Mouse (Mus musculus): ENCODE data around the gene Dip2b. TPM values are rescaled to one million over a fixed set of nuclear protein-coding genes. Genes with fewer than 3 reads are reported as not detected.
A peak's percentile ranks its signal among the peaks of the same experiment; 100 is the strongest.

The Dip2b gene
- polyA plus RNA-seq, 1 experiment from 2014 or later = 2.4 TPM

DNA sequence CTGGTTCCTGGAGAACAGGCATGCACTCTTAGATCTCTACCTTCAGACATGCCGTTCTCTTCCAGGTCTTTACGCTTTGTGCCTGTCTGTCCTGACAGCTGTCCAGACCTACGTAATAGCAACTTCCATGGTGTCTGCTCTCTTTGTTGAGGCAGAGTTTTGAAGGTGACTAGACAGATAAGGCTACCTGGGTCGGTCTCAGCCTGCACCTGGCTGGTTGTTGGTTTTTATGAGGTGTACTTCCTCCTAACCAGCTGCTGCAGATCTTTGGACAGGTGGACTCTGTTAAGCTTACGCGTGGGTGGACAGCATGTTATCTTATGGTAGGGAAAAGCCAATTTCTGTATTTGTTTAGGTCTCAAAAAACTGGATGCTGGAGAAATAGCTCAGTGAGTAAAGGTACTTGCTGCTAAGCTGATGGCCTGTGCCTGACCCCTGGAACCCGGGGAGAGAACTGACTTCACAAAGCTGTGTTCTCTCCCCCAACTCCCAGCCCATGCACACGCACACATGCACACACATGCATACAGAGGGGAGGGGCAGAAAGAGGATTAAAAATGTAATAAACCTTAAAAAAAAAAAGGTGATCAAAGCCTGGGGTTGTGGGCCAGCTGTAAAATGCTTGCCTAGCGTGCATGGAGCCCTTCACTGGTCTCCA is 74.0 kb downstream of the Dip2b start:
- 57% methylated on average over 9 of the region's 9 CpGs for WGBS (ENCODE audit: insufficient replicate concordance)
- Histone ChIP-seq H3K4me3 (replicated peaks) (no peak overlapping the region), H3K9me3 (replicated peaks) (no peaks in the 10 kb centered on the region), H3K4me2 (peak overlapping the region; percentile 10; the same call in 1 of the 2 replicates), H3K9ac (no peak overlapping the region), H3K27me3 (no peaks in the 10 kb centered on the region), H3K4me1 (replicated peaks) (peaks cover 36% of the 10 kb centered on the region), H3K27ac (replicated peaks) (peak overlapping the region; percentile 74), H3K36me3 (replicated peaks) (no peaks in the 10 kb centered on the region)
- peak; percentile 71 for ATAC-seq (ENCODE audit: insufficient read depth)

DNA sequence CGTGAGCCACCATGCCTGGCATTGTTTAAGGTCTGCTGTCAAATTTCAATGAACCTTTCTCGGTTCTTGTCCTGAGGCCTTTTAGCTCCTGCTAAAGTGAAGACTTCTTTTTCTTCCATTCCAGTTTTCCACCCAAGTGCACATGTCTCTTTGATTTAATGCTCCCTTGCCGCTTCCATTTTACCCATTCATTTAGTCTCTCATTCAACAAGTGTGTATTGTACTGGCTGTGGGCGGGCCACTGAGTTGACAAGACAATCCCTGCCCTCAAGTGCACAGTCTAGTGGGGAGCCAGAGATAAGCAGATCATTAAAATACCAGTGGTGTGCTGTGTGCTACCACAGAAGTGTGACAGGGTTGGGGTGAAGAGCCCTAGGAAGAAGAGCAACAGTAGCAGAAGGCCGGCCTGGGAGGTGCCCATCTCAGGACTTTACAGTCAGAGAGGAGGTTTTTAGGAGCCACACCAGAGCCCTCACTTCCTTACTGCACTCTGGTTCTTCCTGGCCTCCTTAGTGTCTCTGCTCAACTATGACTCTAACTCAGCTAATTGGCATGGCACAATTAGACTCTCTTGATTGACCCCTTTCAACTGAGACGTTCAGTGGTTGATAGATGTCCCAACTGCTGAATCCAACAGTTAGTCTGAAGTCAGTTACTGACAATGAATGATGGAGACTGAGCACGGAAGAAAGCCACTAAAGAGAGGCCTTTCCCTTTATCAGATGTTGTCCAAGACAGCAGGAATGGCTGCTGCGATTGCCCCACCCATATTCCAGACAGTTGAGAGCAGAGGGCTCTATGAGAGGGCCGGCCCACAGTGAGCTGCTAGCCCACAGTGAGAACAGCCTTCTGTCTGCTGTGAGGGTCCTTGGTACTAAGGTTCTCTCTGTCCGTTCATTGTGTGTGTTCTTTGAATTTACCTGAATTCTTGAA is 75.1 kb downstream of the Dip2b start:
- Histone ChIP-seq H3K4me2 (no peak overlapping the region), H3K27ac (replicated peaks) (peak overlapping the region; percentile 74), H3K9me3 (replicated peaks) (no peaks in the 10 kb centered on the region), H3K9ac (no peak overlapping the region), H3K4me1 (replicated peaks) (peaks cover 31% of the 10 kb centered on the region), H3K36me3 (replicated peaks) (no peaks in the 10 kb centered on the region), H3K27me3 (no peaks in the 10 kb centered on the region), H3K4me3 (replicated peaks) (no peak overlapping the region)
- 37% methylated on average over 10 of the region's 10 CpGs for WGBS (ENCODE audit: insufficient replicate concordance)
- peak; percentile 57 for ATAC-seq (ENCODE audit: insufficient read depth)

DNA sequence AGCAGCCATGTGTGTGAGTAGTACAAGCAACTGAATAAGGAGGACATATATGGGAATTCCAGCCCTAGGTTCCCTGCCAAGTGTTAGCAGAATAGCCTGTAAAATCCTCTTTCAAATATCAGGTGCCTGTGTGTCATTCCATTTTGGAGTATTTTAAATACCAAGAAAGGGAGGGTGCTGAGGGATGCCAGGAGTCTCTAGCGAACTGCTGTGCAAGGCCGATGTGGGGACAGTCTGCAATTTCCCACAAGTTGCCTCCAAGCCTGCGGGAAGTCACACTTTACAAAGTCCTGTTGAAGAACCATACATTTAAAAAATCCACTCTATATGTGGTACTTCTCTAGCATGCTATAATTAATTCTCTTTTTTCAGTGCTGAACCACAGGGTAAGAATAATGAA is 77.0 kb downstream of the Dip2b start:
- no peak overlapping the region for H3K27ac ChIP-seq (replicated peaks)
- H3K9ac ChIP-seq = no peak overlapping the region
- H3K27me3 ChIP-seq = no peaks in the 10 kb centered on the region
- no peaks in the 10 kb centered on the region for H3K36me3 ChIP-seq (replicated peaks)
- no peak overlapping the region for H3K4me2 ChIP-seq
- peaks cover 27% of the 10 kb centered on the region for H3K4me1 ChIP-seq (replicated peaks)
- 81% methylated on average over 3 of the region's 3 CpGs for WGBS (ENCODE audit: insufficient replicate concordance)
- ATAC-seq (ENCODE audit: insufficient read depth) = no peak
- H3K4me3 ChIP-seq (replicated peaks) = no peak overlapping the region
- no peaks in the 10 kb centered on the region for H3K9me3 ChIP-seq (replicated peaks)

DNA sequence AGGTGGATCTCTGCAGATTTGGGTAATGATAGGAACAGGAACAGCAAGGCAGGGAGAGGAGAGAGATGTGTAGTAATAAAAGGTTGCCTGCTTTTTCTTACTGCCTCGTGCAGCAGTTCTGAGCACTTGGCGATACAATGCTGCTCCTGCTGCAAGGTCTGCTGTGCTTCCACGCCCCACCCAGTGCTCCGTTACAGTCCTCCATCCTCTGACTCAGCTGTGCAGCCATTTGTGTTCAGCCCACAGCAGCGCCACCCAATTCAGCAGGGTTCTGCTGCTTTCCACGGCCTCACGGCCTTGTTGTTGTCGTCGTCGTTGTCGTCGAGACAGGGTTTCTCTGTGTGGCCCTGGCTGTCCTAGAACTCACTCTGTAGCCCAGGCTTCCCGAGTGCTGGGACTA is 77.9 kb downstream of the Dip2b start:
- no peak overlapping the region for H3K4me3 ChIP-seq (replicated peaks)
- ATAC-seq (ENCODE audit: insufficient read depth) = no peak
- no peak overlapping the region for H3K27ac ChIP-seq (replicated peaks)
- WGBS (ENCODE audit: insufficient replicate concordance) = 79% methylated on average over 13 of the region's 13 CpGs
- H3K4me2 ChIP-seq = no peak overlapping the region
- H3K36me3 ChIP-seq (replicated peaks) = no peaks in the 10 kb centered on the region
- peaks cover 27% of the 10 kb centered on the region for H3K4me1 ChIP-seq (replicated peaks)
- H3K27me3 ChIP-seq = no peaks in the 10 kb centered on the region
- no peaks in the 10 kb centered on the region for H3K9me3 ChIP-seq (replicated peaks)
- H3K9ac ChIP-seq = no peak overlapping the region

DNA sequence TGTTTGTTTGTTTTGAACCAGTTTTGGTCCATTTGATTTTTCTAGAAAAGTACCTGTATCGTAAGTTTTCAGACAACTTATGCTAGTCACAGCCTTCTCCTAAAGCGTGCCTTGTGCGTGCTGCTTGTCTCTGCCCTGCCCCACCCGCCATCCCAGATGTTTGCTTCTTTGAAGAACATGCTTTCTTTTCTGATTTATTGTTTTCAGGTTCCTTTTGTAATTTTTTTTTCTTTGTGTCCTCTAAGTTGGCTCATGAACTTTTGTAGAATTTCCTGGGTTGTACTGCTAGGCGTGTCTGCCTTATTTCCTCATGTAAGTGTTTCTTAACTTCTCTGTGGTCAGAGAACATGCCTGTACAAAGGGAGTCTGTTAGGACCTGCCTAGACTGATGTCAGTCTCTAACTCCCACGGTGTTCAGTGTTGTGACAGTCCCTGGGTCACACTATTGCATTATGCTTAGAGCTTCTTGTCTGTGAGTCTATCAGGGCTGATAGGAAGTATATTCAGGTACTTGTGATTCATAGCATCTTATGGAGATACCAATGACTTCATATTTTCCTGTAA is 80.8 kb downstream of the Dip2b start:
- ATAC-seq (ENCODE audit: insufficient read depth) = no peak

DNA sequence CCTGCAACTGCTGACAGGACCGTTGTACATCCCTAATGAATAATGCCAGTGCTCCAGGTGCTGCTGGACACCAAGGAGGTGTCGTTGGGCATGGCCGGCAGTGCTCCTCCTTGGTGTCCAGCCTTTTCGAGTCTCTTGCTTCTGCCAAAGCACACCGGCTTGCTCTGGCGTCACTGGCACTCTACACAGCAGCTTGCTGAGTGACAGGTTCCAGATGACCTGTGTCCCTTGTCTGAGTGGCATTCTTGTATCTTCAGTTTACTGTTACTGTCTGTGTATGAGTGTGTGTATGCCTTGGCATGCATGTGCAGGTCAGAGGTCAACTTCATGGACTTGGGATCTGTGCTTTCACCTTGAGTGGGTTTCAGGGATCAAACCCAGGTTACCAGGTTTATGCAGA is 83.0 kb downstream of the Dip2b start:
- no peaks in the 10 kb centered on the region for H3K27me3 ChIP-seq
- H3K4me3 ChIP-seq (replicated peaks) = no peak overlapping the region
- H3K9ac ChIP-seq = no peak overlapping the region
- H3K9me3 ChIP-seq (replicated peaks) = no peaks in the 10 kb centered on the region
- 82% methylated on average over 6 of the region's 6 CpGs for WGBS (ENCODE audit: insufficient replicate concordance)
- H3K27ac ChIP-seq (replicated peaks) = no peak overlapping the region
- H3K4me2 ChIP-seq = no peak overlapping the region
- peaks cover 21% of the 10 kb centered on the region for H3K4me1 ChIP-seq (replicated peaks)
- H3K36me3 ChIP-seq (replicated peaks) = no peaks in the 10 kb centered on the region
- ATAC-seq (ENCODE audit: insufficient read depth) = no peak

More for the DNA sequence above, 80.8 kb downstream of the Dip2b start:
- H3K9me3 ChIP-seq (replicated peaks) = no peaks in the 10 kb centered on the region
- peaks cover 10% of the 10 kb centered on the region; the same call in 1 of the 2 replicates for H3K4me1 ChIP-seq (replicated peaks)
- H3K27ac ChIP-seq (replicated peaks) = no peak overlapping the region
- H3K4me2 ChIP-seq = no peak overlapping the region
- H3K27me3 ChIP-seq = no peaks in the 10 kb centered on the region
- no peak overlapping the region for H3K4me3 ChIP-seq (replicated peaks)
- no peak overlapping the region for H3K9ac ChIP-seq
- H3K36me3 ChIP-seq (replicated peaks) = no peaks in the 10 kb centered on the region
- WGBS (ENCODE audit: insufficient replicate concordance) = 67% methylated on average over 6 of the region's 6 CpGs

DNA sequence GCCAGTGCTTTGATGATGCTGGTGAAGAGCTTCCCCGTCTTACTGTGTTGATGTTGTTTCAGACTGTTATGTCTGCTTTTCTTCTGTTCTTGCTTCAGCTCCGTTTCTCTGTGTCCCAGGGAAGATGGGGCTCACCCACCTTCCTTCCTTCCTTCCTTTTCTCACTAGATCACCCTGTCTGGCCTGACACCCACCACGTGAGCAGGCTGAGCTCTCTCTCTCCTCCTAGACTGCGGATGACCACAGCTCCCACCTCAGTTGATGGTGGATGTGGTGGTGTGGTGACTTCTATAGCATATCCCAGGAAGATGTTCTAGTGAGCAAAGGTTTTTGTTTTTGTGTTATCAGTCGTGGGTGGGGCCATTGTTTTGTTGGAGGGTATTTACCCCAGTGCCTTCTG is 85.4 kb downstream of the Dip2b start:
- no peaks in the 10 kb centered on the region for H3K9me3 ChIP-seq (replicated peaks)
- WGBS (ENCODE audit: insufficient replicate concordance) = 38% methylated on average over 5 of the region's 5 CpGs
- H3K4me2 ChIP-seq = no peak overlapping the region
- H3K4me3 ChIP-seq (replicated peaks) = no peak overlapping the region
- peaks cover 26% of the 10 kb centered on the region for H3K4me1 ChIP-seq (replicated peaks)
- H3K9ac ChIP-seq = no peak overlapping the region
- no peaks in the 10 kb centered on the region for H3K36me3 ChIP-seq (replicated peaks)
- no peak for ATAC-seq (ENCODE audit: insufficient read depth)
- no peaks in the 10 kb centered on the region for H3K27me3 ChIP-seq
- H3K27ac ChIP-seq (replicated peaks) = no peak overlapping the region

DNA sequence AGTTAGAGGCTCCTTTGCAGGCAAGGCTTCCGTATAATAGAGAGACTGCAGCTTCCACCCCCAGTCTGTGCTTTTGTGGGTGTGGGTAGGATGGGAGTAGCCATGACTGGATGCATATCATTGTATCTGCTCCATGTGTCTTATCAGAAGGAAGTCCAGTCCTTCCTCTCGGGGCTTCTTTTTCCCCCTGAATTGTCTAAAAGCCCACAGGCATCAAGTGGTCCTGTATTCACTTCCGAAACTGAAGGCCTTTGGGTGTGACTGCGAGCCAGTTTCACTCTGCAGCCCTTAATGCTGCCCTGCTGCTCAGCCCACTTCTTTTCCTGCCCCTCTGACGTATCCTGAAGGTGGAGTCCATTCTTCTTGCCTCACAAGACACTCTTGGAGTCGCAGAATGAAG is 86.8 kb downstream of the Dip2b start:
- Histone ChIP-seq H3K9ac (no peak overlapping the region), H3K4me2 (no peak overlapping the region), H3K36me3 (replicated peaks) (no peaks in the 10 kb centered on the region), H3K4me3 (replicated peaks) (no peak overlapping the region), H3K27me3 (no peaks in the 10 kb centered on the region), H3K9me3 (replicated peaks) (no peaks in the 10 kb centered on the region), H3K4me1 (replicated peaks) (peaks cover 26% of the 10 kb centered on the region), H3K27ac (replicated peaks) (no peak overlapping the region)
- 25% methylated on average over 6 of the region's 6 CpGs for WGBS (ENCODE audit: insufficient replicate concordance)
- peak; percentile 17; the same call in 1 of the 2 replicates for ATAC-seq (ENCODE audit: insufficient read depth)

DNA sequence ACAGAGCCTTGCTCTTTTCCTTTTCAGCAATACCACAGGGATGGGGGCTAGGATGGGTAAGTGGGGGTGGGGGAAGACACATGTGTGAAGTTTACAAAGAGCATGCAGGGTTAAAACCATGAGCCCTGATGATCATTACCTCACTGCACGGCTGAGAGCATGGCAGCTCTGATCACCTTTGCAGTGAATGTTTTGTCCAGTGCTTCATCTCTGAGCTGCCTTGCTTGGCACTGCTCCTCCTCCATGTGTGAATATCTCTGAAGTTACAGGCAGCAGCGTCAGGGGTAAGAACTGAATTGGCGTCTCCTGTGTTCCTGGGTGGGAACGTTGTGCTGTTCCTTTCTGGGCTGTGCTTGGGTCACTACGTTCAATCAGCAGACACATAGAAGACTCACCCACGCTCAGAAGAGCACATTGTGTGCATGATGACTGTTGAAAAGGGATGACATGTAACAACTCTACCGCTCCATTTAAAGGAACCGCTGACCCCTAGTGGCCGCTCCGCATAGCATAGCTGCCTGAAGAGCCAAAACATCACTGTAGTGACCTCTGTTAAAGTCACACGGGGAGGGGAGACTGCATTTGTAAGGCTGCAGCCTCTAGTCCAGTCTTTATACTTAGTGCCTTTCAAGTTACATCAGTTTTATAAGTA is 88.1 kb downstream of the Dip2b start:
- WGBS (ENCODE audit: insufficient replicate concordance) = 12% methylated on average over 11 of the region's 11 CpGs
- Histone ChIP-seq H3K9me3 (replicated peaks) (no peaks in the 10 kb centered on the region), H3K9ac (no peak overlapping the region), H3K27ac (replicated peaks) (no peak overlapping the region), H3K4me3 (replicated peaks) (no peak overlapping the region), H3K27me3 (no peaks in the 10 kb centered on the region), H3K4me2 (no peak overlapping the region), H3K4me1 (replicated peaks) (peaks cover 26% of the 10 kb centered on the region), H3K36me3 (replicated peaks) (no peaks in the 10 kb centered on the region)
- peak; percentile 45; the same call in 1 of the 2 replicates for ATAC-seq (ENCODE audit: insufficient read depth)

DNA sequence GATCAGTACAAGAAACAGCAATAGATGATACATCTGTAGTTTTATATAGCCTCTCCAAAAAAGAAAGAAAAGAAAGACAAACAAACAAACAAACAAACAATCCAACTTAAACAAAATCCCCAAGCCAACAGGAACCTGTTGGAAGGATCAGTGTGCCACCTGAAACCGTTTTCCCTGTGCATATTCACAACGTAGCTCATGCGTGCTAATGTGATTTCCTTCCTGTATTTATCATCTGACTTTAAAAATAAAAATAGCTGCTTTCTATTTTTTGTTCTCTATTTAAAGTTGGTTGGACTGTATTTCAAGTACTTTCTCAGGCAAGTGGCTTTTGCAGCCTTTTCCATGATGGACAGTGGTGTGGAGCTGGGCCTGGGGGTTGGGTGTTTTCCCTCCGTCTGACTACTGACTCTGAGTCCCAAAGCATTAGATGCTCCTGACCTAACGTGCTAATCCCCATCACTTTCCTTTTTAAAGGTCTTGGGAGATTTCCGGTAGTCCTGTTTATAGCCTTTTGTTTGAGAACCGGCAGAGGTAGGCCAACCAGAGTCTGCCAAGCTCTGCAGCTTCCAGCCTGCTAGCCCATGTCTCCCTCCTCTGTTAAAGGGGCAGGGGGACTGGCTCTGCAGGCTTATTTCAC is 90.8 kb downstream of the Dip2b start:
- Histone ChIP-seq H3K9ac (no peak overlapping the region), H3K27ac (replicated peaks) (no peak overlapping the region), H3K36me3 (replicated peaks) (no peaks in the 10 kb centered on the region), H3K27me3 (no peaks in the 10 kb centered on the region), H3K9me3 (replicated peaks) (no peaks in the 10 kb centered on the region), H3K4me3 (replicated peaks) (no peak overlapping the region), H3K4me1 (replicated peaks) (peaks cover 16% of the 10 kb centered on the region), H3K4me2 (no peak overlapping the region)
- WGBS (ENCODE audit: insufficient replicate concordance) = 63% methylated on average over 7 of the region's 7 CpGs
- no peak for ATAC-seq (ENCODE audit: insufficient read depth)
